Mouse (Mus musculus): ENCODE data around the gene Gsta3. TPM values are rescaled to one million over a fixed set of nuclear protein-coding genes. Genes with fewer than 3 reads are reported as not detected.

Gene Gsta3
- total RNA-seq, 2 experiments from 2014 or later: 59.3 to 112 TPM

DNA sequence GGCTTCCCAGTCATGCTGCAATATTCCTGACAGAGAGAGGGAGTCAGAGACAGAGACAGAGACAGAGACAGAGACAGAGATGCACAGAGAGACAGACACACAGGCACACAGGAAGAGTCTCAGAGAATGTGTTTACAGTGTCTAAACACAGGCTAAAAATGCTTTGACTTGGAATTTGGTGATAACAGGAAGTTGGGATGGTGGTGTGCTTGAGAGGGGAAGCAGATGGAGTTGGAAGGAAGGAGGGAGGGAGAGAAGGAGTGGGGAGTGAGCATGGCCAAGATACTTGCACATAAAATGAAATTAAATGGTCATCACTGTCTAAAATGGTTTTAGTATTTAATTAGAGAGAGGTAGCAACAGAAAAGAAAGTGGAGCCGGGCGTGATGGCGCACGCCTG lies 57.7 kb downstream of the Gsta3 start:
- DNase-seq: no peak

- DNase-seq: no peak
Observed at GRCm38 (mm10) chr1:21299826-21300225, 59.4 kb downstream of the Gsta3 start.

GRCm38 (mm10) chr1:21301686-21302085 lies 61.3 kb downstream of the Gsta3 start:
- DNase-seq: no peak

- no peak for DNase-seq
Observed at GRCm38 (mm10) chr1:21304174-21304573, 63.8 kb downstream of the Gsta3 start.

DNA sequence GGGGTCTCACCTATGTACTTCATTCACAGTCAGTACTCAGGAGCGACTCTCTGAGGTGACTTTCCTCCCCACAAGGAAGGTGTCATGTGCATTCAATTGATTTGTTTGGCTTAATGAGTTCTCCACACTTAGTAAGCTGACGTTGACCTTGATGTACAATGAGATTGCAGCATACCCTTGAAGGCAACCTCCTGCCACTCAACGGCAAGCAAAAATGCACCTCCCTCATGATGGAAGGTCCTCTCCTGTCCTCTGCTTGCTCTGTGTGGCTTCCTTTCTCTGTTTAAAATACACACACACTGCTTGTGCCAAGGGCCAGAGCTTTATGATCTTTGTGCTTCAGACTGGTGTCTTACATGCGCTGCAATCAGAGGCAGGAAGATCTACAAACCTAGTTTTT lies 64.3 kb downstream of the Gsta3 start:
- no peak for DNase-seq

DNA sequence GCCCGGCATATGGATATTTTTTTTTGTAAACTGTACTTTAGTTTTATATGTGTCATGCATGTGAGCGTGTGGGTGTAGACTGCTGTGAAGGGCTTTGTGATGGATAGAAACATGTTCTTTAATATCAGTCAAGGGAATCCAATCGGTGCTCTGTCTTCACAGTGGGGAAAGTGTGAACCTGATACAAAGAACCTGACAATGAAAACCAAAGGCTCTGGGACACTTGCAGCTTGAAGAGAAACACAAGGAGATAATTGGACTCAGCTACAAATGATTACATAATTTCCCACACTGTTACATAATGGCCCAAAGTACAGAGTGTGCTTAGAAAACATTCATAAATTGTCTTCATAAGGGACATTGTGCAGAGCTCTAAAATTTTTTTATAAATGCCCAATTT lies 65.1 kb downstream of the Gsta3 start:
- no peak for DNase-seq

GRCm38 (mm10) chr1:21314336-21314735 lies 73.9 kb downstream of the Gsta3 start:
- DNase-seq: no peak

Other genes with a start within 250 kb of the Gsta3 start
- 10 to 100 TPM in 1 of 2 experiments, 1 to 10 TPM in 1; 9.4 to 10.9 TPM for gene Tram2, start 161.4 kb upstream of the Gsta3 start, total RNA-seq (2021)
- gene Tmem14a, start 22.0 kb upstream of the Gsta3 start, total RNA-seq (2021): 1 to 10 TPM; 4.5 to 4.8 TPM
- gene Khdc1a, start 109.1 kb downstream of the Gsta3 start, total RNA-seq (2021): not detected
- not detected for gene Khdc1c, start 127.7 kb downstream of the Gsta3 start, total RNA-seq (2021)
- under 1 TPM in 1 of 2 experiments, not detected in 1; 0.12 TPM for gene Khdc1b, start 143.0 kb downstream of the Gsta3 start, total RNA-seq (2021)

Data from adrenal gland, postnatal 10 days (tissue).